Mouse (Mus musculus): ENCODE data around the gene Gm26741. TPM values are rescaled to one million over a fixed set of nuclear protein-coding genes. Genes with fewer than 3 reads are reported as not detected.

Gene Gm26741
- polyA plus RNA-seq, 1 experiment from 2014 or later, result not detected

- no peak overlapping the region for H3K9ac ChIP-seq (ENCODE audit: low read depth, low read length)
- H3K4me1 ChIP-seq (ENCODE audit: control insufficient read depth, insufficient read depth, low read length), result no peaks in the 10 kb centered on the region
- H3K27ac ChIP-seq (ENCODE audit: low read depth, low read length), result no peak overlapping the region
- 62% methylated on average over 3 of the region's 3 CpGs for WGBS (ENCODE audit: insufficient replicate concordance)
- H3K4me2 ChIP-seq, result no peak overlapping the region
- no peaks in the 10 kb centered on the region for H3K36me3 ChIP-seq (ENCODE audit: control insufficient read depth, insufficient read depth, low read length)
- H3K4me3 ChIP-seq (ENCODE audit: low read depth, low read length), result no peak overlapping the region
- no peaks in the 10 kb centered on the region for H3K9me3 ChIP-seq (replicated peaks; ENCODE audit: control insufficient read depth, low read length)
- no peak for ATAC-seq (replicated peaks; ENCODE audit: insufficient number of reproducible peaks, low FRiP score, low TSS enrichment)
- no peaks in the 10 kb centered on the region for H3K27me3 ChIP-seq (ENCODE audit: control insufficient read depth, insufficient read depth, low read length)
Observed at GRCm38 (mm10) chr10:52399722-52400121, 41.2 kb downstream of the Gm26741 start.

DNA sequence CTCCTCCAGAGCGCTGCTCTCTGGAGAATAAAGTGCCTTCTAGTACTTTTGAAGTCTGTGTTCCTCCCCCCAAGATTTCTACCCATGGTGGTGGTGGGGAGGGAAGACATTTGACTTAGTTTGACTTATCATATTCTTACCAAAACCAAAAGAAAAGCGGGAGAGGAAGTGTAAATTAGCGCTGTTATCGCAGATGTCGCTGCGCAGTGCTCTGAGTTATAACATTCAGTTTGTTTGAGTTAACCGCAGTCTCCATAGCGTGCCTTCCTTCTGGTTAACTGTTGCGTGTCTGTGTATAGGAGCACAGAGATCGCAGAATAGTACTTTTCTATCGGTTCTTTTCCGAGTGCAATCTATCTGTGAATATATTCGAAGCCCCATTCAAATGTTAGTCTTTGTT, 46.6 kb downstream of the Gm26741 start:
- Histone ChIP-seq H3K4me3 (ENCODE audit: low read depth, low read length) (no peak overlapping the region), H3K27me3 (ENCODE audit: control insufficient read depth, insufficient read depth, low read length) (no peaks in the 10 kb centered on the region; the same call in 1 of the 2 replicates), H3K4me1 (ENCODE audit: control insufficient read depth, insufficient read depth, low read length) (no peaks in the 10 kb centered on the region), H3K9me3 (replicated peaks; ENCODE audit: control insufficient read depth, low read length) (no peaks in the 10 kb centered on the region), H3K4me2 (no peak overlapping the region), H3K36me3 (ENCODE audit: control insufficient read depth, insufficient read depth, low read length) (no peaks in the 10 kb centered on the region), H3K9ac (ENCODE audit: low read depth, low read length) (no peak overlapping the region), H3K27ac (ENCODE audit: low read depth, low read length) (no peak overlapping the region)
- no peak for ATAC-seq (replicated peaks; ENCODE audit: insufficient number of reproducible peaks, low FRiP score, low TSS enrichment)
- 82% methylated on average over 13 of the region's 13 CpGs for WGBS (ENCODE audit: insufficient replicate concordance)

- Histone ChIP-seq H3K4me2 (no peak overlapping the region), H3K27ac (ENCODE audit: low read depth, low read length) (no peak overlapping the region), H3K4me3 (ENCODE audit: low read depth, low read length) (no peak overlapping the region), H3K9ac (ENCODE audit: low read depth, low read length) (no peak overlapping the region), H3K9me3 (replicated peaks; ENCODE audit: control insufficient read depth, low read length) (no peaks in the 10 kb centered on the region), H3K36me3 (ENCODE audit: control insufficient read depth, insufficient read depth, low read length) (no peaks in the 10 kb centered on the region), H3K4me1 (ENCODE audit: control insufficient read depth, insufficient read depth, low read length) (no peaks in the 10 kb centered on the region), H3K27me3 (ENCODE audit: control insufficient read depth, insufficient read depth, low read length) (no peaks in the 10 kb centered on the region; the same call in 1 of the 2 replicates)
- WGBS (ENCODE audit: insufficient replicate concordance), result 88% methylated on average over 2 of the region's 2 CpGs
- ATAC-seq (replicated peaks; ENCODE audit: insufficient number of reproducible peaks, low FRiP score, low TSS enrichment), result no peak
Observed at GRCm38 (mm10) chr10:52407526-52407925, 49.0 kb downstream of the Gm26741 start.

Other genes starting within 250 kb of the Gm26741 start
- not detected in 2 replicates for gene Ros1, start 163.5 kb upstream of the Gm26741 start, polyA plus RNA-seq (2014; fragmentation: Nextera tagmentation; extraction: Ambion mirVana)
- gene Dcbld1, start 125.1 kb upstream of the Gm26741 start, polyA plus RNA-seq (2014; fragmentation: Nextera tagmentation; extraction: Ambion mirVana), result 6.8 and 9.5 TPM in 2 replicates
- 15.0 and 15.9 TPM in 2 replicates for gene Gopc, start 23.4 kb downstream of the Gm26741 start, polyA plus RNA-seq (2014; fragmentation: Nextera tagmentation; extraction: Ambion mirVana)
- gene Nepn, start 30.2 kb downstream of the Gm26741 start, polyA plus RNA-seq (2014; fragmentation: Nextera tagmentation; extraction: Ambion mirVana), result 0.16 TPM in 1 of 2 replicates, not detected in the other
- 9.9 and 11.2 TPM in 2 replicates for gene Nus1, start 58.8 kb downstream of the Gm26741 start, polyA plus RNA-seq (2014; fragmentation: Nextera tagmentation; extraction: Ambion mirVana)